Mouse (Mus musculus): Measurements from ENCODE around the gene Mark3.
"Not testable (repeated sequence)": the region's sequence is repeated elsewhere in the genome, so short reads cannot be mapped to it uniquely, and the experiment has no call there.

Gene Mark3

DNA sequence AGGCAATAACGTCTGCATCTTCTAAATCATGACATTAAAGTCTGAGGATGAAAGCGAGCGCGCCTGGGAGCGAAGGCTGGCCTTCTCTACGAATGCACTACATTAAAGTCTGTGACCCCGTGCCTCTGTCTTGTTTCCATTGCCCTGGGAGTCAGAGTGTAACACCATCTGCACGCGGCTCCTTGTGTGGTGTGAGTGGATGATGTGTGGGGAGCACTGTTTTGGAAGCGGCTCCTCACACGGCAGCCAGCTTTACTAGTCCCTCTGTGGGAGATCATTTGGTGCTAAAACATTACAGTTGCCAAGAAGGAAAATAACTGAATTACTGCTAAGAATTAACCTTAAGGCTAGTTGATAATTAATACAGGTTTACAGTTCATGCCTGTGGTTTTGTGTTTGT is 81.4 kb downstream of the Mark3 start:
- no peak for DNase-seq

DNA sequence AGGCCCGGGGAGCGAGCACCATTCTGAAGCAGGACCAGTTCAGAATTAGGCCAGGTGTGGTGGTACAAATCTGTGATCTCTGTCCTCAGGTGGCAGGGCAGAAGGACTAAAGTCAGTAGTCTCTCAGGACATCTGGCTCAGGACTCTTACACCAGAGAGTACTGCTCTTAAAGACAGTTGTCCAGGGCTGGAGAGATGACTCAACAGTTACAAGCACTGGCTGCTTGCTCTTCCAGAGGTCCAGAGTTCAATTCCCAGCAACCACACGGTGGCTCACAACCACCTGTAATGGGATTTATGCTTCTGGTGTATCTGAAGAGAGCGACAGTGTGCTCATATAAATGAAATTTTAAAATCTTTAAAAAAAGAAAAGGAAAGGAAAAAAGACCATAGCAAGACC is 85.0 kb downstream of the Mark3 start:
- DNase-seq, result no peak

DNA sequence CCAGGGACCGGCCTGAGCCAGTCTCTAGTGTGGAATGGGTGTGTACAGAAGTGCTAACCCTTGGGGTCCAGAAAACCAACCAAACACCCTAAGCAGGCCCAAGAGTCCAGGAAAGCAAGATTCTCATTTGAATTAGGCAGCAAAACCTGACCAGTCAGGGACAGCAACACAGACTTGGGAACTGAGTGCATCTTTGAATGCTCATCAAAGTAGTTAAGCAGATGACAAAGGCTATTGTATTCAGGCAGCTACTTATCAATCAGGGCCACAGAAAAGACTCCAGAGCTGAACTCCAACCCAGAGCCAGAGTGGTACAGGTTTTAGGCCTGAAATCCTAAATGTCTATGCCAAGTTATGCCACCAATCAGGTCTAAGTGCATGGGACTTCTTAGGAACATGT is 86.3 kb downstream of the Mark3 start:
- DNase-seq, result no peak

DNA sequence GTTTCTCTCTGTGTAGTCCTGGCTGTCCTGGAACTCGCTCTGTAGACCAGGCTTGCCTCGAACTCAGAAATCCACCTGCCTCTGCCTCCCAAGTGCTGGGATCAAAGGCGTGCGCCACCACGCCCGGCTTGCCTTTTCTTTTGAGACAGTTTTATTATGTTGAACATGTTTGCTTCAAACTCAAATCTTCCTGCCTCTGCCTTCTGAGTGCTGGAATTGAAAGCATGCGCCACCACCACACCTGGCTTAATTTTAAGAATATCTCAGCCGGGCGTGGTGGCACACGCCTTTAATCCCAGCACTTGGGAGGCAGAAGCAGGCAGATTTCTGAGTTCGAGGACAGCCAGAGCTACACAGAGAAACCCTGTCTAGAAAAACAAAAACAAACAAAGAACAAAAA is 87.2 kb downstream of the Mark3 start:
- DNase-seq, result not testable (repeated sequence)

DNA sequence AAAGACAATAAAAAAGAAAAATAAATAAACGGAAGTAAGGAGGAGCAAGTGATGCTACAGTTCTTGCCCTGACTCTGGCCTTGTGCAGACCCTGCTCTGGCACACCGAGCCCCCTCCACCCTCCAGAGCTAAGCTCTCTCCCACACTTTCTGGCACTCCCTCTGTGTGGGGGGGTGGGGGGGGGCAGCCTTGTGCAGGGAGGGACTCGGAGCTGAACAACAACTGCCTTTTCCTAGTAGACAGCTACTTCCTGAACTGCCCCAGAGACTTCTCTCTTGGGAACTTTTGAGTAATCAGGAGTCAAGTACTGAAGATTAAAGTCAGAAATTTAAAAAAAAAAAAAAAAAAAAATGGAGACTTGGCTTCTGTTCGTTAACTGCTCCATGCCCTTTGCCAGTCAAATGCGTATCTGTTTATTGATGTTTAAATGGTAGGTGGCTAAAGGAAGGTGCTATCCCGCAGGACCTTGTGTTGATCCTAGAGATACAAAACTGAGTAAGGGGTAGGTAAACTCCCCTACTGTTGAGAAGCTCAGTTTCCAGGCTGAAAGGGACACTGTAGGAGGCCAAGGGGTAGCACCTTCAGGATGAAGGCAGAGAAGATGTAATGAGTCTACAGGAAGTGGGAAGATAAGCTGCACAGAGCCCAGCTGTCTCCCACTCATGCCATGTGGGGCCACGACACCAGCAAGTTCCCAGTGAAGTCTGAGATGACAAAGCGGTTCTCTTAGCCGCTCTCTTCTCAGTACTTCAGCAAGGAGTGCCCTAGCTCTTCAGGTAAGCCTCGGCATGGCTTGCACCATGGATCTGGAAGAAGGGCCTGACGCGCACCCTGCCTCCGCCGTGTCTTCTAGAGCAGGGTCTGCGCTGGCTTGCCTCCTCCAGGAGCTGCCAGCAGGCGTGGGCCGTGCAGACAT is 89.2 kb downstream of the Mark3 start:
- no peak for DNase-seq

DNA sequence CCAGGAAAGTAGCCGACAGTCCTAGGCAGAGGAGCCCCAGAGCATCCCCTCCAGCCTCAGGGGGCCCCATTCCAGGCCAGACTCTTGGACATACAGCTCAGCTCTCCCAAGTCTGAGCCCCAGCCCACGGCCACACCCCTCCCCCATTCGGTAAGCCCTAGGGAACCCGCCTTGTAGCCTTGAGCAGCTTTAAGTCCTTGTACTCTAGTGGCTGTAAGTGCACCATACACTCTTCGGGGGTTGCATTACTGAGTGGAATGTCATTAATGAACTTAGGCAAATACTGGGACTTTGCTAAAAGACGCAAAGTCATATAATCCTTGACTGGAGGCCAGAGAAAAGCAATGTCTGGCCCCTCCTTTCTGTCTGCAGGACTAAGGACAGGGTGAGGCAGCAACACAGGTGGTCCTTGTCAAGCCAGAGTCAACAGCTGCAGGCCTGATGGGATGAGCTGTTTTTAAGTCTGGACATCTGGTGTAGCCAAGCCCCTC is 89.9 kb downstream of the Mark3 start:
- no peak for DNase-seq

DNA sequence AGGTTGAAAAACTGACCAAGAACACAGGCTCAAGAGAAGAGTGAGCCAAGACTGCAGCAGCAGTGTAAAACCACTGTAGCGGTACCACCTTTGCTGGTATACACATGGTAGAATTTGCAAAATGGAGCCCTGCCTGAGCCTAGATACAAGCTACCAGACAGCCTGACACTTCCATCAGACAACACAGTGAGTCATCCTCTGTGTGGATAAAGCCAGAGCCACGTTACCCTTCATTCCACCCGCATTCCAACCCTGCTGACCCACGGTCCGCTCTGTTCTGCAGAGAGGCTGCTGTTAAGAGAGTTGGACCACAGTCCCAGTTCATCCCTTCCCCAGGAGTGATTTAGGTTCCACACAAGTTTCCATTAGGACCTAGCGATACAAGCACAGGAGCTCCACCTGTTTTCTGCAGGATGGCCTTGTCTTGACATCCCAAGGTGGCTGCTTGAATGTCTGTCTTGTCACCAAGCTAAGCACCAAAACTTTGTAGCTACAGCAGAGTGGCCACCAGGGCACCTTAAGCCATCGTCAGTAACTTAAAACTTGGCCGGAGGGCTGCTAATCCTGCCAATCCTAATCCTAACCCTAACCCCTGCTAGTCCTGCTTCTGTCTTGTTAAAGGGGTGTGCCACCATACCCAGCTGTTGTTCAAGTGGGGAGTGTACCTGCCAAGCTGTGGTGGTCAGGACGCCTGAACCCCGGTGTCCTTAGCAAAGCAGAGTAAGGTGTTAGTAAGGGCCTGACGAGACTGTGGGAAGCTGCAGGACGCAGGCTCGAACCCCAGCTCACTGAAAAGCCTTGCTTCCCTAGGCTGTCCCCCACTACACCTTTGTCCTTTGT is 90.9 kb downstream of the Mark3 start:
- DNase-seq, result no peak

DNA sequence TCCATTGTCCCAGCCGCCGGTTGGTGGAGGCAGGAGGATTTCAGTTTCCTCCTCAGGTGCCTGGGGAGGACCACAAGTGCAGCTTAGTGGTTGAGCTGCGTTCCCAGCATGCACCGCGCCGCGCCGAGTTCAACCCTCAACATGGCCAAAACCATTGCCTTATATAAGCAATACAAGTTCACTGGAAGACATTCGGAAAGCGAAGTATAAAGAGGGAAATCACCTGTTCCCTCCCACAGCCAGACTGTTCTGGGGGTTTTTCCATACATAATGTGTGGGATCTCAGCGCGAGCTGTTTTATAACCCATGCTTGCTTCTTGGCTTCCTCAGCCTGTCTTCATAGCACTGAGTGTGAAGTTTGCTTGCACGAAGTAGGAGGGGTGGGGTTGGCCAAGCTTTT is 92.1 kb downstream of the Mark3 start:
- DNase-seq, result no peak

DNA sequence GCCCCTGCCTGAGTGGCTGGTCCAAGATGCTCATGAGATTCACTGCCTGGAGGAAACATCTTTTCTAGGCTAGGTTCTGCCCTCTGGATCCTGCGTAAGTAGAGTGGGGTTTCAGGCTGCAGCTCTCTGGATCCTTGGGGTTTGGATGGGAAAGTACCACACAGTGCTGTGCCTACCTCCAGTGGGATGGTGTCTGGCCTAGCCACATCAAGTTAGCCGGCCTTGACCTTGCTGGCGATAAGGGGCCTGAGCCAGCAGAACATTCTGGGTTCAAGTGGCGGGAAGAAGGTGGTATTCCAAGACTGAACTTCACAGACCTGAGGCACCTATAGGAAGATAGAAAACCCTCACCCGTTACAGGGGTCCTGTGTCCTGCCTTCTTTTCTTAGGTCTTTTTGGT is 93.1 kb downstream of the Mark3 start:
- DNase-seq, result peak in 1 of 2 experiments; percentile 4

DNA sequence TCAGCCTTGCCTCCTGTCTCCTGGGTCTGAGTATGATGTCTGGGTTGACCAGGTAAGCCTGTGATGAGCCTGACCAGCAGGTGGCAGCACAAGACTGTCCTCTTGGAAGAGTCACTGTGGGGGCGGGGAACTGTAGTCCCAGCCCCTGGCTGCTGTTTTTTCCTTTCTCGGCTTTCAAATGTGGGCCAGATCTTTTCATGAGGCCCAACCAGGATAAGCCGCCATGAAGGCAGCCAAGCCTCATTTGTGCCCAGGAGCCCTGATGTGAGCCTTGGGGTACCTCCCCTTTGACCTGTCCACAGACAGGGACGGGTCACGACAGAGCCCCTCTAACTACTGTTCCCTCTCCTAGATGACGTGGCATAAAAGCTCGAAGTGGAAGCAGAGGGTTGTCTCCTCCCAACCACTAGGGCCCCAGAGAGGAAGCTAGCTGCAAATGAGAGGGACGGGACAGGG is 94.2 kb downstream of the Mark3 start:
- DNase-seq, result peak; percentile 96 to 98

DNA sequence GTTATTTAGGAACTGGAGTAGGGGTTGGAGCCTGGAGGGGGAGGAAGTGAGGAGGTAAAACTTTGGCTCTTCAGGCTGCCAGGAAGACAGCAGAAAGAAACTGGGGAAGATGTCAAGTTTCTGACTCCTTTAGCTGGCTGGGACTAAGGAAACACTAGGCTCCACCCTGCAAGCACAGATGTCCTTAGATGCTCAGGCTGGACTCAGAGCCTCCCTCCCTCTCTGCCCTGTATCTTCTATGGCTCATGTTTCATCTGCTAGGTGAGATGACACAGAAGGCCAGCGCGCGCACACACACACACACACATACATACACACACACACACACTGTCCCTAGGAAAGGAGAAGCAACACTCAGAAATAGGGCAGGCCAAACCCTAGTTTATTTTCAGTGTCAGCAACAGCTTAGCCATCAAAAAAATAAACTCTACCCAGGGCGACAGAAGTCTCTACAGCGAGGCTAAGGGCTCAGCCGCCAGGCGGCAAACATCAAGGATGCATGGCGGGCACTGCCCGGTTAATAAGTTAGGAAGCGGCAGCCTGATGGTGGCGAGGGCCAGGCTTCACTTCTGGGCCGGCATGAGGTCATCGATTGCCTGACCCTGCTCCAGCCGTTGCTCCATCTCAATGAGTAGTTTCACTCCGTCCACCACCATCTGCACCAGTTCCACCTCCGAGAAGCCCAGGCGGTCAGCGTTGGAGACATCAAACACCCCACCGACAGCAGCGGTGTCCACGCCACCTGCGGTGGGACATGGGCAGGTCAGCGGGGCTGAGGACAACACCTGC is 94.9 kb downstream of the Mark3 start:
- DNase-seq, result peak in 1 of 2 experiments; percentile 58

DNA sequence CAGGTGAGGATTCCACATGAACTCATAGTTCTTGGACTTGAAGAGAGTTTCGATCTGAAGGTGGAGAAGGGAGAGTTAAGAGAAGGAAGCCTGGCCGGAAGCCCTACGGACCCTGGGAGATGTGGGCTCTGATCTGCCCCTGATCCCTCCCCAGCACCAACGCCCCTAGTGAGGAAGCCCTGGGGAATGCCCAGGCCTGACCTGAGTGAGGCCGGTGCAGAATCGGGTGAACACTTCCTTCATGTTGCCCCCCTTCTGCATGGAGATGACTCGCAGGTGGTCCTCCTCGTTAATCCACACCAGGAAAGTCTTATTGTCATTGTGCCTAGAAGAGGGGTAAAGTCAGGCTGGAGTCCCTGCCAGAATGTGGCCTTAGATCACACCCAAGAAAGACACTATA is 95.6 kb downstream of the Mark3 start:
- DNase-seq, result peak in 1 of 2 experiments; percentile 53

DNA sequence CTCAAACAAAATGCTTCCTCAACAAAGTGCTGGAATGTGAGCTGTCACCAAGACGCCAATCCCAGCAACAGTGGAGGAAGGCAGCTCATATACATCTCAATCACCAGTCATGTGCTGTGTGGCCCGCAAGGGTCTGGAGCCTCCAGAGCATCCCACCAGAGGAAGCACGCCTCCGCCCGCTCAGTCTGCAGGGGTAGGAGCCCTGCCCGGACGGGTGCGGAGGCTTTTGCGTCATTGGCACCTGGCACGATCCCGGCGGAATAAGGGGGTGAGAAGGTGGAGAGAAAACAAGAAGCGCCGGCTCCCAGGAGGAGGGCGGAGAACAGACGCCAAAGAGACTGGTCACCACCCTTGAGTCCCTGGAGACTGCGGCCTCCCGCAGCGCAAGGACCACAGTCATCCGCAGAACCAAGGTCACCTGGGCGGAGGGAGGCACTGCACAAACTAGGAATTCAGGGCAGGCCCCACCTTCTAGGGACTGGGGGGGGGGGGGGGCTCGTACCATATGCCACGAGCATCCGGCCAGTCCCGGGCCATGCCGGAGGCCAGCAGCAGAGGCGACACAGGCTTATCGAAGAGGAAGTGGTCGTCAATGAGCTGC is 96.1 kb downstream of the Mark3 start:
- peak; percentile 84 to 87 for DNase-seq

DNA sequence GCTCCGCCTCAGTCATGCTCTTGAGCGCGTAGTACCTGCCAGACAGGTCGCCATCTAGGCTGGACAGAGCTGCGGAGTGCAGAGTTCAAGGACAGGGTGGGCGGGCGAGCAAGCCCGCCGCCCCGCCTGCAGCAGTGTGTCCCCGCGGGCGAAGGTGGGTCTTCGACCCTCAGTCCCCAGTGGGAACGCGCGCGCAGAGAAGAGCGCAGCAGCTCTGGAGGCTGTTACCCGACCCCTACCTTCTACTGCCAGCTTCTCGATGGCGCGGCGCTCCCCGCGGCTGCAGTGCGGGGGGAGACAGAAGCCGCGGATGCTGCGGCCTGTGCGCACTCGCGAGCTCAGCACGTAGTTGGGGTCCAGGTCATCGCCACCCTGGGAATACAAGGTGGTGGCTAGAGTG is 96.7 kb downstream of the Mark3 start:
- DNase-seq, result peak in 1 of 2 experiments; percentile 65

DNA sequence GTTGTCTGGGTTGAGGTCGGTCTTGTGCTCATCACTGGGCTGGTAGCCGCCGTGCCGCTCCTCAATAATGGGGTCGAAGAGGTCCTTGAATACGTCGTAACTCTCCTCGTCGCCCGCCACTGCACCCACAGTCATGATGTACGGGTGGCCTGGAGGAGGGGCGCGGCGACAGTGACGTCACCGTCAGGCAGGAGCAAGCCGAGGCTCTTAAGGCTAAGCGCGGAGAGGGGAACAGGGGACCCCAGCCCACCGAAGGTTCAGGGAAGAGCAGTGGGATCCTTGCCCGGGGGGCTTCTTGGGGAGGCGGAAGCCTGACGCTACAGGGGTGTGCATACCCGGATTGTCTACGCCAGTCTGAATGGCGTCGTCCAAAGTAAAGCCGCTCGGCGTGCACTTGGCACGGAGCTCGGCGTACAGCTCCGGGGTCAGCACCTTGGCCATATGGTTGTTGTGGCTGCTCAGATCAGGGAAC is 97.1 kb downstream of the Mark3 start:
- peak; percentile 83 to 85 for DNase-seq

DNA sequence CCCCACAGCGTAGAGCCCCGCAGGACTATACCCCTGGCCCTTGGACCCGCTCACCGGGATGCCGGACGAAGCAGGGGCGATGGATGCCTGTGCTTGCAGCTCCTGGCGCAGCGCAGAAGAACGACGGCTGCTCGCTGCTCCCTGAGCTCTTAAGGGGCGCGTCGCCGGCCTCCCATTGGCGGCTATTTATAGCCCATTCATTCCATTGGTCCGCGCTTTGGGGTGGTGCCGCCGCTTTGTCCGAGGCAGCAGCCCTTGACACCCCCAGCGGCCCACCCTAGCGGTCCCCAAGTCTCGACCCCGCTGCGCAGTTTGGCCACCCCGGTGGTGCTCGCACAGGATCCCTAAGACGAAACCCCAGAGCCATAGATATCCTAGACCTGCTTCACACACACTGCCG is 97.9 kb downstream of the Mark3 start, which contains the start of gene Ckb:
Ckb (minus strand) TSS at position 163 of the 400 bp plus-strand sequence.
- peak; percentile 93 to 94 for DNase-seq

DNA sequence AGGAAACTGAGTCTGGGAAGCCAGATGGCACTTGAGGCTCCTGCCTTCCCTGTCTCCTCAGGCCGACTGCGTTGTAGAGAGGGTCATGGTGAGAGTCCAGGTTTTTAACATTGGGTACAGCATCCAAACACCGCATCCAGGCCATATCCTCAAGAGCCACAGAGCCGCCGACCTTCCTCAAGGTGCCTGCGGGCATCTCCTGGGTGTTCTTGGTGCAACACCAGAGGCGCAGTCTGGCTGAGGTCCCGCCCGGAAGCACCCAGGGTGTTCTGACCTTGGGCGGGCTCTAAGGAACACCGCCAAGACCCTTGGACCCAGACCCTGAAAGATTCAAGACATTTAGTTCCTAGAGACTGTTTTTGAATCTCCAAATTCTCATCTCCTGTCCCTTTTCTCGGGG is 98.3 kb downstream of the Mark3 start:
- DNase-seq, result no peak

DNA sequence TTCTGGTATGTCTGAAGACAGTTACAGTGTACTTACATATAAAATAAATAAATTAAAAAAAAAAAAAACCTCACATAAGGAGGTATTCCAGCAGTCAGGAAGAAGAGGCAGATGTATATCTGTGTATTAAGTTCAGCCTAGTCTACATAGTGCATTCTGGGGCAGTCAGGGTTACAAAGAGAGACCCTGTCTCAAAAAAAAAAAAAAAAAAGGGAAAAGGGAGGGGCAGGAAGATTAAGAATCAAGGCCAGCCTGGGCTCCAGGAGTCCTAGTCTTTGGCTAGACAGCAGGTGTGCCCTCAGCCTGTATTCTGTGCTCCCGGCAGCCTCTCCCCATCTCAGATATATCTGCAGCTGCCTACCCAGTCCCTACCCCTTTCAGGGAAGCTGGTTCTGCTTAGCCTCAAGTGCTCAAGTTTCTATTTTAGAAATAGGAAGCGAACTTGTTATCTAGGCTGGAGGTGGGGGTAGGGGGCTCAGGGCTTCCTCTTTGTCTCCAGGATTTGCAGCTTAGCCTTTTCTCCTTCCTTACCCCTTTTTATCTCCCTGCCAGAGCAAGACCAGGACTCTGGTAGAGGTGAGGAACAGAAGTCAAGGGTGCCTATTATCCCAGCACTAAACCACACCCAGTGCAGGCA is 100.6 kb downstream of the Mark3 start:
- DNase-seq, result no peak

DNA sequence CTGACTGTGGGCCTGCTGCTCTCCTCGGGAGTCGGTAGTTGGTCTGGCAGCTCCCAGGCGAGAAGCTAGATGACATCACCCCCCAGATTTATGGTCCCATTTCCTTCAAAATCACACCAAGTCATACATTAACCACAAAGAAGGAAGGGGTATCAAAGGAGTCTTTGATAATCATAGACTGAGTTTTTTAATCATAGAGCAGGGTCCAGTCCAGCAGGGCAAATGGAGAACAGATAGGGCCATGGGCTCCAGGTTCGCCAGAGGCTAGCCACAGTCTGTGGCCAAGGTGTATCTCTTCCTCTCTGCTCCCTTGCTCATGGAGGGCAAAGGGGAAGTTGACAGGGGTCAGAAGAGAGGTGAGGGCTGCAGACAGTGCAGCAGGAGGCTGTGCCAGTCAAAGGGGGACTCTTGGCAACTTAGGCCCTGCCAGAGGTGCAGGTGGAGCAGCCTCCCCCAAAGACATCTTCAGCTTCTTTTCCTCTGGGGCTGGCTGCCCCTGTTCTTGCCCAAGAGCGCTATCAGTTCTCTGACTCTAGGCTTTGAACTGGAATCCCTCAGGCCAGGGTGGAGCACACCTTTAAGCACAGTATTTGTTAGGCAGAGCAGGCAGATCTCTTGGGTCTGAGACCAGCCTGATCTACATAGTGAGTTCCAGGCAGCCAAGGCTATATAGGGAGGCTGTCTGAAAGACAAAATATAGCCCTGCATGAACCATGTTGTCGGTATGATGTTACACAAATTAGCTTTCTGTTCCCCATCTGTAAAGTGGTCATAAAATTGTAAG is 101.7 kb downstream of the Mark3 start:
- DNase-seq, result no peak

DNA sequence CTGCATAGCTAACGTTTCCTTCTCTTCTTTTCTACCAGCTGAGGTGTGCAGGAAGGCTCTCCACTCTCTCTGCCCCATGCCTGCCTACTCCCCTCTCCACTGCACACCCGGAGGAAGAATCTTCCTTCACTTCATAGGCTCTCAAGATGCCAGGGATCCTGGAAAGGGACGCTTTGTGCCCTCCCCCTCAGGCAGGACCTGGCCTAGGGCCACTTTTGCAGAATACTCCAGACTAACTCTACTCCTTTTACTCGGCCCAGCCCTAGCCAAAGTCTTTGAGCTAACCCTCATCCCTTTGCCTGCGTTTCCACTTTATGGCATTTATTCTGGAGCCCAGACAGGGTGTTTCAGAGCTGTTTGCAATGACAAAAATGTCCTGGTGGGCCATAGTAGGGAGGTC is 103.1 kb downstream of the Mark3 start:
- peak; percentile 47 to 59 for DNase-seq

All from cerebellum, adult 18-20 months (tissue).